Mouse (Mus musculus): ENCODE measurements around the gene Tmod4.

- TF ChIP-seq CTCF (IDR thresholded peaks at IDR 0.05; ENCODE audit: low read depth): no peak
- no peak for TF ChIP-seq EP300 (IDR thresholded peaks at IDR 0.05; ENCODE audit: low read depth)
These were observed 16.5 kb downstream of the Tmod4 start for GRCm38 (mm10) chr3:95140795-95141194.
